Mouse (Mus musculus) ES-E14 (cell line): ENCODE measurements around the gene Gars. TPM values are rescaled to one million over a fixed set of nuclear protein-coding genes. Genes with fewer than 3 reads are reported as not detected.

Source experiments
- DNase-seq: peaks from one replicate; pipeline ENCODE4 v3.0.0-alpha.2; 2013; ENCODE audit warnings: low read depth, low spot score
- H3K27ac ChIP-seq: 2 replicates; pipeline ENCODE4 v1.5.1; 2012; ENCODE audit warnings: low read depth, mild to moderate bottlenecking, low read length, moderate library complexity, mixed read lengths; ENCODE audit not compliant: poor library complexity, insufficient read depth, severe bottlenecking
- H3K36me3 ChIP-seq: 2 replicates; pipeline ENCODE4 v1.6.1; 2012; ENCODE audit warnings: mild to moderate bottlenecking, low read length, moderate library complexity, mixed read lengths; ENCODE audit not compliant: control insufficient read depth, poor library complexity, insufficient read depth, severe bottlenecking
- H3K4me1 ChIP-seq, 2 experiments: fragments of 150-350 bp in 1 of 2; sonication (generic) in 1 of 2; 2 replicates each; pipeline ENCODE4 v1.6.1; 2012; ENCODE audit warnings: low read length in 2 of 2, mild to moderate bottlenecking in 1 of 2, mixed read lengths in 1 of 2; ENCODE audit not compliant: control insufficient read depth in 2 of 2, insufficient read depth in 2 of 2, poor library complexity in 1 of 2
- H3K4me3 ChIP-seq, 2 experiments: fragments of 150-350 bp in 1 of 2; sonication (generic) in 1 of 2; 2 replicates each; pipeline ENCODE4 v1.5.1; 2012; ENCODE audit warnings: low read length in 2 of 2, low read depth in 1 of 2, mild to moderate bottlenecking in 1 of 2, mixed read lengths in 1 of 2; ENCODE audit not compliant: insufficient read depth in 1 of 2, poor library complexity in 1 of 2, severe bottlenecking in 1 of 2
- H3K9ac ChIP-seq: 2 replicates; pipeline ENCODE4 v1.6.1; 2012; ENCODE audit warnings: low read depth, mild to moderate bottlenecking, low read length, mixed read lengths; ENCODE audit not compliant: poor library complexity, insufficient read depth, severe bottlenecking
- H3K9me3 ChIP-seq: fragments of 150-350 bp; sonication (generic); 2 replicates; pipeline ENCODE4 v1.6.1; 2012; ENCODE audit warnings: low read depth, mild to moderate bottlenecking, low read length; ENCODE audit not compliant: control insufficient read depth, insufficient read depth
- CHD2 ChIP-seq: IDR thresholded peaks from 2 replicates; pipeline ENCODE4 v1.6.1; 2014; ENCODE audit warnings: mild to moderate bottlenecking, low read depth, low read length, inconsistent platforms
- HCFC1 ChIP-seq: IDR thresholded peaks from 2 replicates; pipeline ENCODE4 v1.6.1; 2012; ENCODE audit warnings: low read length, inconsistent platforms, borderline replicate concordance; ENCODE audit not compliant: insufficient read depth
- MAFK ChIP-seq: IDR thresholded peaks from 2 replicates; pipeline ENCODE4 v1.6.1; 2014; ENCODE audit warnings: mild to moderate bottlenecking, low read depth, low read length, inconsistent platforms; ENCODE audit not compliant: insufficient read depth
- ZC3H11A ChIP-seq: IDR thresholded peaks from 2 replicates; pipeline ENCODE4 v1.6.1; 2012; ENCODE audit warnings: low read depth, mild to moderate bottlenecking, inconsistent platforms, low read length, borderline replicate concordance
- ZNF384 ChIP-seq: IDR thresholded peaks from 2 replicates; pipeline ENCODE4 v1.6.1; 2012; ENCODE audit warnings: low read depth, low read length, inconsistent platforms
- in situ Hi-C, 2 experiments: fragments of 600-800 bp; cut with MboI; formaldehyde crosslinking; loops; one replicate each; pipeline ENCODE4 v1.15.1; 2025; ENCODE audit warnings: low sequenced_read_pairs in 2 of 2, inconsistent platforms in 1 of 2; ENCODE audit not compliant: unreplicated experiment in 2 of 2
- total RNA-seq: library from RNA; depleted of rRNA; stranded (reverse); fragments of 300-350 nt; gene quantifications from 2 replicates; pipeline ENCODE4 v1.2.3, GENCODE M21; 2012

Gene Gars
- total RNA-seq, 1 experiment, result 201 TPM

GRCm38 (mm10) chr6:55062200-55062599 lies 24.4 kb downstream of the Gars start:
- TF ChIP-seq HCFC1 (no peak), ZC3H11A (no peak), ZNF384 (no peak), MAFK (no peak), CHD2 (no peak)
- Histone ChIP-seq H3K27ac (no peak overlapping the region), H3K4me1 (no peaks in the 10 kb centered on the region), H3K9ac (no peak overlapping the region), H3K36me3 (peaks cover 50% of the 10 kb centered on the region), H3K9me3 (no peaks in the 10 kb centered on the region), H3K4me3 (no peak overlapping the region)
- no peak for DNase-seq
- in situ Hi-C loops, result no loop called here

- peaks cover 50% of the 10 kb centered on the region for H3K36me3 ChIP-seq
- in situ Hi-C loops, result no loop called here
- TF ChIP-seq ZC3H11A, result no peak
- TF ChIP-seq HCFC1, result no peak
- no peak for TF ChIP-seq MAFK
- no peak for TF ChIP-seq CHD2
- TF ChIP-seq ZNF384, result no peak
- DNase-seq, result no peak
- no peak overlapping the region for H3K4me3 ChIP-seq
- H3K9ac ChIP-seq, result no peak overlapping the region
- H3K9me3 ChIP-seq, result no peaks in the 10 kb centered on the region
- no peaks in the 10 kb centered on the region for H3K4me1 ChIP-seq
- H3K27ac ChIP-seq, result no peak overlapping the region
Measured at GRCm38 (mm10) chr6:55063793-55064476, 26.1 kb downstream of the Gars start.

GRCm38 (mm10) chr6:55064477-55064827 lies 26.6 kb downstream of the Gars start:
- Histone ChIP-seq H3K4me1 (no peaks in the 10 kb centered on the region), H3K27ac (no peak overlapping the region), H3K9me3 (no peaks in the 10 kb centered on the region), H3K4me3 (no peak overlapping the region), H3K36me3 (peaks cover 51% of the 10 kb centered on the region), H3K9ac (no peak overlapping the region)
- in situ Hi-C loops, result no loop called here
- DNase-seq, result no peak
- no peak for TF ChIP-seq ZNF384

GRCm38 (mm10) chr6:55065903-55066302 lies 28.1 kb downstream of the Gars start:
- in situ Hi-C loops, result no loop called here
- no peak overlapping the region for H3K27ac ChIP-seq
- H3K9me3 ChIP-seq, result no peaks in the 10 kb centered on the region
- no peak overlapping the region for H3K9ac ChIP-seq
- TF ChIP-seq MAFK (no peak), HCFC1 (no peak), ZNF384 (no peak), CHD2 (no peak), ZC3H11A (no peak)
- no peaks in the 10 kb centered on the region for H3K4me1 ChIP-seq
- no peak overlapping the region for H3K4me3 ChIP-seq
- peaks cover 51% of the 10 kb centered on the region for H3K36me3 ChIP-seq
- no peak for DNase-seq
